Mouse (Mus musculus) spleen, postnatal 36 days (tissue): ENCODE measurements around the gene Coq8b.

Source experiments
- DNase-seq, 2 experiments: peaks; one replicate each; pipeline ENCODE4 v3.0.0; 2022; ENCODE audit warnings: low spot score in 2 of 2, mixed read lengths in 1 of 2

Coq8b gene

DNA sequence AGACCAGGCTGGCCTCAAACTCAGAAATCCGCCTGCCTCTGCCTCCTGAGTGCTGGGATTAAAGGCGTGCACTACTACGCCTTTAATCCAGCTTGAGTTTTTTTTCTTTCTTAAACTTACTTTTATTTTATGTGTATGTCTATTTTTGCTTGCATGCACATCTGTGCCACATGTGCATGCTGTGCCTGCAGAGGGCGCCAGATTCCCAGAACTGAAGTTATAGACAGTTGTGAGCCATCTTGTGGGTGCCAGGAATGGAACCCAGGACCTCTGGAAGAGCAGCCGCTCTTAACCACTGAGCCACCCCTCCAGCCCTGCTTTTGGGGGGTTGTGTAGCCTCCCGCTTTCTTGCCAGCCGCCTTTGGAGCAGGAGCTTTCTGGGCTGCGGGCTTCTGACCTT lies 38.6 kb downstream of the Coq8b start:
- DNase-seq = no peak

DNA sequence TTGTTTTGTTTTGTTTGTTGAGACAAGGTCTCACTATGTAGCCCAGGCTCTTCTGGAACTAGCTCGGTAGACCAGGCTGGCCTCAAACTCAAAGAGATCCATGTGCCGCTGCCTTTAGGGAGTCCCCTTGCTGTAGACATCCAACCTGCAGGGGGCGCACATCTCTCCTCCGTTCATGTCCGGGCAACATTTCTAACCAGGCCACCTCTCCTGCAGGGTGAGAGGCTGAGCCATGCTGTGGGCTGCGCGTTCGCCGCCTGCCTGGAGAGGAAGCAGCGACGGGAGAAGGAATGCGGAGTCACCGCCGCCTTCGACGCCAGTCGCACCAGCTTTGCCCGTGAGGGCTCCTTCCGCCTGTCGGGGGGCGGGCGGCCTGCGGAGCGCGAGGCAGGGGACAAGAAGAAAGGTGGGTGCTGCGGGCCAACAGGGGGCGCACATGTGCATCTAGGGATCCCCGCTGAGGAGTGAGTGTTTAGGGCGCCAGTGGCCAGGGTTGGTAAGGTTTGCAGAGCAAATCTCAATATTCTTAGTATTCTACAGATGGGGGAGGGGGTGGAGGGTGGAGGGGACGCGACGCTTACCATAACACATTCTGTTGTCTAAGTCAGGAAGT lies 41.0 kb downstream of the Coq8b start:
- no peak for DNase-seq

DNA sequence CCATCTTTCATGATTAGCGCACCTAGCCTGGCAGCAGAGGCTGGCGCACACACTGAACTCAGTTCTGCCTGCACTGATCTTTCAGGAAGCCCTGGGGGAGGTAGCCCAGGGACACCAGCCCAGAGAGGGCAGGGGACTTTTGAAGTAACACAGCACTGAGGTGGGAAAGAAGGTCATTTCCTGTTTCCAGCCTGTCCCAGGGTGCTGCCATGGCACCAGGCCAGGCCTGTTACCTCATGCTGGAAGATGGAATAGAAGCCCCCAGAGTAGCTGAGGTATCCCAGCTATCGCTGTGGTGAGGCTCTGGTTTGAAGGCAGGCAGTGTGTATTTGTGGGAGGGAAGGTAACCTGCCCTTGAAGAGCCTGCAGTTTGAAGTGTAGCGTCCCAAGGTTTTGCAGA lies 42.1 kb downstream of the Coq8b start:
- DNase-seq = no peak

GRCm38 (mm10) chr7:27276021-27276420 lies 43.2 kb downstream of the Coq8b start:
- DNase-seq = no peak

- DNase-seq = no peak
Observed at GRCm38 (mm10) chr7:27277191-27277590, 44.4 kb downstream of the Coq8b start.

GRCm38 (mm10) chr7:27281717-27282116 lies 48.9 kb downstream of the Coq8b start:
- no peak for DNase-seq

DNA sequence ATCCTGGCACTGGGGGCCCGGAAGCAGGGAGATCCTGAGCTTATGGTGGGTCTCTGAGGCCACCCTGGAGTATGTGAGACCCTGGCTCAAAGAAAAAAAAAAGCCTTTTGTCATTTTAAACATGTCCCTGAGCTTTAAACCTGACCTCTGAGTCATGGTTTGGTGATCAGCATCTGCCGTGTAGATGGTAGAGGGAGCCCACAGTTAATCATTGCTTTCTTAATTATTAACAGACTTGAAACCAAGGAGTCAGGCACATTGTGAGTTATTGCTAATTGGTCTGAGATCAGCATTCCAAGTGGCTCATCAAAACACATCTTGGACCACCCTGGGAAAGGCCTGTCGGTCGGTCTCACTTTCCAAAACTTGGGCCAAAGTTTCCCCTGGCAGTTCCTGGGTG lies 49.4 kb downstream of the Coq8b start:
- no peak for DNase-seq

DNA sequence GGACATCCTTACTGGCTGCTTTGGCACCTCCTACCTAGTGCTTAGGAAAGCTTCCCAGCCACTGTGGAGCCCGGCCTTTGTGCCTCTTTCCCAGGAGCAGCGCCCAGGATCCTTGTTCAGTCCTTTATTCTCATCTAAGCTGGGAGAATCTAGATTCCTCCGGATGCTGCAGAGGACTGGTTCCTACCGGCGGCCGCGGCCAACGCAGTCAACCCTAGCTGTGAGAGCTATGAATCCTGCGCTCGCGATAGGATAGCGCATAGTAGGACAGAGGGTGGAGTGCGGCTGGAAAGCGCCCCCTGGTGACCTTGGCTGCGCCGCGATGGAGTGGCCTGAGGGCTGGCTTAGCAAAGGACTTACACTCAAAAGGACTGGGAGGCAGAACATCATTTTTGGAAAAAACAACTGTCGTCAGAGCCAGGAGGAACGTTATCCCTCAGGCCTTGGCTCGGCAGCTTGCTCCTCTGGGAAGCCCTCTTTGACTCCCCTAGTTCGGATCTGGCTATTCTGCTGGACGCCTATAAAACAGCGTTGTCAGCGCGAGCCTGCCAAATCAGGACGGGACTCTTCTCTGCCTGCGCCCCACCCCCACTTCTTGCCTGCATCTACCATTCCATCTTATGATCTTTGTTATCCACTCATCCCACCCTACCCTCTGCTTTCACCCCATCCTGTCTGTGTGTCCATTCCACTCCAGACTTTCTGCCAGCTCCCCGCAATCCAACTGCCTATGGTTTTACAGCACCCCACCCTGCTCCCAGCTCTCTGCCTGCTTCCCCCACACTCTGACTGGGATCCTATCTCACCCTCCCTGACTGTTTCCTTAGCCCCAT lies 52.3 kb downstream of the Coq8b start:
- DNase-seq = no peak

GRCm38 (mm10) chr7:27285698-27286066 lies 52.9 kb downstream of the Coq8b start:
- DNase-seq = peak in 1 of 2 experiments; percentile 42

- DNase-seq = no peak
Observed at GRCm38 (mm10) chr7:27288732-27289131, 55.9 kb downstream of the Coq8b start.

- no peak for DNase-seq
Observed at GRCm38 (mm10) chr7:27290555-27290954, 57.7 kb downstream of the Coq8b start.

GRCm38 (mm10) chr7:27291795-27292466 lies 59.1 kb downstream of the Coq8b start:
- DNase-seq = no peak

GRCm38 (mm10) chr7:27295956-27296355 lies 63.1 kb downstream of the Coq8b start:
- DNase-seq = no peak

DNA sequence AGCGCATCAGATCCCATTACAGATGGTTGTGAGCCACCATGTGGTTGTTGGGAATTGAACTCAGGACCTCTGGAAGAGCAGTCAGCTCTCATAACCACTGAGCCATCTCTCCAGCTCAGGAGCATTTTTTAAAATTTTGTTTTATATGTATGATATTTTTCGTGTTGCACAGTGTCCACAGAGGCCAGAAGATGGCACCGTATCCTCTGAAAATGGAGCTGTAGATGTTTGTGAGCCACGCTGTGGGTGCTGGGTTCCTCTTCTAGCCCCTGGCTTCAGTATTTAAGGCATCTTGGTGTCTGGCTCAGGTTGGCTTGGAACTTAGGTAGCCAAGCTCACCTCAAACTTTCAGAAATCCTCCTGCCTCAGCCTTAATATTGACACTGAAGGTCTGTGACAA lies 63.7 kb downstream of the Coq8b start:
- no peak for DNase-seq

- DNase-seq = no peak
Observed at GRCm38 (mm10) chr7:27298033-27298610, 65.3 kb downstream of the Coq8b start.

- DNase-seq = no peak
Observed at GRCm38 (mm10) chr7:27298816-27299215, 66.0 kb downstream of the Coq8b start.

DNA sequence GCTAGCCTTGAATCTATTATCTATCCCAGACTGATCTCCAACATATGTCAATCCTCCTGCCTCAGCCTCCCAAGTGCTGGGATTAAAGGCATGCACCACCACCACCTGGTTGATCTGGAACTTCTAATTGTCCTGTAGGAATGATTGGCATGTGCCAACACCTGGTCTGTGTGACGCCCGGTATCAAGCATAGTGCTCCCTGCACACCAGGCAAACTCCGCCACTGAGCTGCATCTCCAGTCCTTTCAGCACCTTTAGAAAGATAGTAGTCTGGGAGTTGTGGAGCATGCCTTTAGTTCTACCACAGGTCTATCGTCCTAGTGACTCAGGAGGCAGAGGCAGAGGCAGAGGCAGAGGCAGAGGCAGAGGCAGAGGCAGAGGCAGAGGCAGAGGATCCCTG lies 67.5 kb downstream of the Coq8b start:
- no peak for DNase-seq

- DNase-seq = no peak
Observed at GRCm38 (mm10) chr7:27300801-27301200, 68.0 kb downstream of the Coq8b start.

GRCm38 (mm10) chr7:27302172-27302571 lies 69.3 kb downstream of the Coq8b start:
- DNase-seq = peak; percentile 20 to 29

- DNase-seq = no peak
Observed at GRCm38 (mm10) chr7:27305091-27305730, 72.4 kb downstream of the Coq8b start.

DNA sequence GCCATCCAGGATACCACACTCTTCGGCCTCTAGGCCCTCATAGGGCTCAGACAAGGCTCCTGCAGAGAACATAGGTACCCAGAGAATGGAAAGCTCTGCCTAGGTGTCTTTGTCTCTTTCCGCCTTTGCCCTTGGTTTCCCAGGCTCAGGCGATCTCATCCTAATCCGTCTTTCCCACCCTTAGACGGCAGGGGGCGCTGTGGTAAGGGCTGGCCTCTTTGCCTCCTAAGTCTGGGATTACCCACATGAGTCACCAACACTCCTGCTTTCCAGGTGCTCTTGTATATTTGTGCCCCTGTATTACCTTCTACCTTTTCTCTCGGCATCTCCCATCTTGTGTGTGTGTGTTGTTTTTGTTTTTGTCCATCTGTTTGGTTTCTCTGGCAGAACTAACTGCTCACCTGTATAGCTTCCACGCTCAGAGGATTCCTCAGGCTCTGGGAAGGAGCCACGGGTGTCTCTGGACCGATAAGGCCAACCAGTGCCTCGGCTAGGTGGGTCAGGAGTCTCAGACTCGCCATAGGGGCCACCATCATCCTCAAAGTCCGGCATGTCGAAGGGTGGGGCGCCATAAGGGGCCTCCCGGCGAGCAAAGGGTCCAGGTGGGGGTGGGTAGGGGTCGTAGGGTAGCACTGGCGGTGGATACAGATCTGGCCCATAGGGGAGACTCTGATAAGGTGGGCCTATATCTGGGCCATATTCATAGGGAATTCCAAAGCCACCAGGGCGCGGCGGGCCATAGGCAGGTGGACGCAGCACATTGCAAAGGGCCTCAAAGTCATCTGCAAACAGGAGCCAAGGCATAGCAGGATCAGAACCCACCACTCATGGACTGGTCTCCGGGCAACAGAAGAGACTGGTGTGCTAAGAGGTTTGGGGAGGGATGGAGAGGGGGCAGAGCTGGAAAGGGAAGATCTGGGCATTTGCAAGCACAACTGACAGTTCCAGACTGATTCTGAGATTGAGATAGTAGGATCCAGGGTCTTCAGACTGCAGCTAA lies 73.6 kb downstream of the Coq8b start:
- no peak for DNase-seq
